Mouse (Mus musculus): ENCODE data around the gene Slc39a10.

Slc39a10 gene

DNA sequence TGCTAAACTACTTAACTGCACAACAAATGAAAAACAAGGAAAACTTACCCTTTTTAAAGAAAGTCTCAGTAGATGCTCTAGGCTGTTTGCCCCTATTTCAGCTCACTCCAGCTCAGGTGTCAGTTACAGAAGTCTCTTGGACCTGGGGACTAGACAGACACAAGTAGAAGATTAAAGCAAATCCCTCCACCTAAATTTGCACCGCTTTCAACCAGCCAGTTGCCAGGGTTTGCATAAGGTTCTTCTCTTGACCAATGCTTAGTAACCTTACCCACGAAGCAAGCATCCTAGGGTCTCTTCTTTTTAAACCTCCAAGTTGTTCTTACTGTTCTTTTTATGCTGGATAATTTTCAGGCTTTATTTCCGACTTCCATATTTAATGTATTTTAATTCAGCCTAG is at the start of gene Slc39a10:
Gene Slc39a10 (minus strand): TSS at position 101 of the 400 bp plus-strand sequence.
- no peak for DNase-seq (ENCODE audit: extremely low read depth, low read depth)

DNA sequence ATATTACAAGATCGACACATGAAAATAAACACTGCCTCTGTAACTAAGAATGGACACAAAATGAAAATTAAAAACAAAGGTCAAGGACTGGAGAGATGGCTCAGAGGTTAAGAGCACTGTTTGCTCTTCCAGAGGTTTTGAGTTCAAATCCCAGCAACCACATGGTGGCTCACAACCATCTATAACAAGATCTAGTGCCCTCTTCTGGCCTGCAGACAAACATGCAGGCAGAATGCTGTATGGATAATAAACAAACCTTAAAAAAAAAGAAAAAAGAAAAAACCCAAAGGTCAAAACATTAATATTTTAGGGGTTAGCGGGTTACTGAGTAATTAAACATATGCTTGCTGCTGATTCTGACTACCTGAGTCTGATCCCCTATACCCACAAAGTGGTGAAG is 46.6 kb upstream of the Slc39a10 start:
- no peak for DNase-seq (ENCODE audit: extremely low read depth, low read depth)

DNA sequence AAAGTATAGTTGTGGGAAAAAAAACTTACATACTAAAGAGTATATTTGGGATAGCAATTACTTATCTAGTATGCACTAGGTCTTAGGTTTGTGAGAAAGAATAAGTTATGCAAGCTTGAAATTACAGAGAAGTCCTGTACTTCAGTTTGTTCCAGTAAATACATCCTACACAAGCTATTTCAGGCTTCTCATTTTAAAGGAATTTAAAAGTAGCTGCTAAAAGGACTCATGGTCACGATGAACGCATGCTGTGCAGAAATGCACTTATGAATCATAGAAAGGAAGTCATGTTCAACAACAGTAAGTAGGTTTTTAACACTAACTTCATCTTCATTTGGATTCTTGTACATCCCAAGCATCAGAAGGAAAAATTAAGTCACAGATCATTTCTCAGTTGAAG is 45.0 kb upstream of the Slc39a10 start:
- DNase-seq (ENCODE audit: extremely low read depth, low read depth): no peak

DNA sequence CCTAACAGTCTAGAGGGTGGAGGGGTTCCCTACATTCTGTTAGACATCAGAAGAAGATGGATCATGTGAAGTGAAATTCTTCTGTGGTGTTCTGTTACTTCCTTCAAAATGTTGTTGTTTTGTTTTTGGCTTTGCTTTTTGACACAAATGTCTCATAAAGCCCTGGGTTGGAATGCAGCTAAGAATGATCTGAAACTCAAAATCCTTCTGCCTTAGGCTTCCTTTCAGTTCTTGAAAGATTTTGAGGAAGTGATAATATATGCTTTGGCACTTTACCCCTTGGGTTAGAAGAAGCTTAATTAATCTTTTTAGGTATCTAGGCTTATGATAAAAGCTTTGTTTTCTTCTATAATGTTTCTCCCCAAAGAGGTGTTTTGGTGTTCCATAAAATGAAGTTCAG is 34.5 kb upstream of the Slc39a10 start:
- no peak for DNase-seq (ENCODE audit: extremely low read depth, low read depth)

DNA sequence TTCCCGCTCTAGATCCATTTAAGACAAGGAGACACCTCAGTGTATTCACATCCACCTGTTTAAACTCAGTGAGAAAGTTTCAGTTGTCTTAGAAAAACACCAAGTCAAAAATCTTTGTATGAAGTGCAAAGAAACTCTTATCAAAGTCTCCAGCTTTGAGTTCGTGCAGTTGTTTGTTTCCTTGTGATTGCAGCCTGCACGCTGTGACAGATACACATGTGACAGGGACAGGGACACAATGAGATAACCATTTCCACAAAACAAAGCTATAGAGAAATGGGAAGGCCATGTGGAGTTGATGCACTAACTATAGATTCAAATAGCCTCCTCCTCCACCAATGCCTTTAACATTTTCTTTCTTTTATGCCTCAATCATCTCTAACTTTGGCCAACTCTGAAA is 33.6 kb upstream of the Slc39a10 start:
- peak; percentile 12 for DNase-seq (ENCODE audit: extremely low read depth, low read depth)

DNA sequence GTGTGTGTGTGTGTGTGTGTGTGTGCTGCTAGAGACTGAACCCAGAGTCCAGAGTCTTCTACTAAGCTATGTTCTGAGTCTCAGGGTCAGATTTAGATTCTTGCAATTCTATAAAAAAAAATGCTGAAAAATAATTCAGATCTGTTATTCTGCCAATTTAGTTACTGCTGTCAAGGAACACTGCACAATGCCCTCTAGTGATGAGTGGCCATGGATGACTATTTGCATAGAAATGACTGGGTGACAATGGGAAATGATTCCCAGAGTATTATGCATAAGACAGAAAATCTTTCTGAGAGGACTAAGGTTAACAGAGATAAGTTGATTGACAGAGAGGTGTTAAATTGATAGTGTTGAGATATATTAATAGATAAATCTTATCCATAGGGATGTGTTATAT is 32.3 kb upstream of the Slc39a10 start:
- no peak for DNase-seq (ENCODE audit: extremely low read depth, low read depth)

DNA sequence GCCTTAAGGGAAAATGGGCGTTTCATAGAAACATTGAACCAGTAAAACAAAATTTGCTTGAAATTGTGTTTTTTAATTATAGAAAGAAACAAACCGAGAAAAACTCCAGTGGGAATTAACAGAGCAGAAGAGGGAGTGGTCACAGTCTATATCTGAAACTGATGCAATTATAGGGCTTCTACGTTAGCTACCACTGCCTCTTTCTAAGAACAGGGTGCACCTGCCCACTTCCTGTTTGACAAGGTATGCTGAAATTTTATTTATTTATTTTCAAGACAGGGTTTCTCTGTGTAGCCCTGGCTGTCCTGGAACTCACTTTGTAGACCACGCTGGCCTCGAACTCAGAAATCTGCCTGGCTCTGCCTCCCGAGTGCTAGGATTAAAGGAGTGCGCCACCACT is 30.3 kb upstream of the Slc39a10 start:
- no peak for DNase-seq (ENCODE audit: extremely low read depth, low read depth)

DNA sequence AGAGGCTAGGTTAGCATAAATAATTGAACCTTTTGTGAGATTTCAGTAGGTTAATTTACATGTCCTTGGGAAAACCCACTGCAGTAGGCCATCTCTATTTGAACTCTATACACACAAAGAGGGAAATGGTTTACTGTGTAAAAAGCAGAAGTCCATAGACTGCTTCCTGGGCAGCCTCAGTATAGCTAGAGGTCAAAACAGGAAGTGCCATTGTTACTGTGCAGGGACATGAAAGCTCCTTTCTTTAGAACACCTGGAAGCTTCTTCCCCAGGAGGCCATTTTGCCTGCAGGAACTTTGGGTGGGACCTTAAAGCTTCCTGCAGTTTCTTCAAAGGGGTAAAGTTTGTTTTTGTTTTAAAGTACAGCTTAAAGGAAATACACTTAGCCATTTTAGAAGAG is 29.0 kb upstream of the Slc39a10 start:
- DNase-seq (ENCODE audit: extremely low read depth, low read depth): peak; percentile 56

DNA sequence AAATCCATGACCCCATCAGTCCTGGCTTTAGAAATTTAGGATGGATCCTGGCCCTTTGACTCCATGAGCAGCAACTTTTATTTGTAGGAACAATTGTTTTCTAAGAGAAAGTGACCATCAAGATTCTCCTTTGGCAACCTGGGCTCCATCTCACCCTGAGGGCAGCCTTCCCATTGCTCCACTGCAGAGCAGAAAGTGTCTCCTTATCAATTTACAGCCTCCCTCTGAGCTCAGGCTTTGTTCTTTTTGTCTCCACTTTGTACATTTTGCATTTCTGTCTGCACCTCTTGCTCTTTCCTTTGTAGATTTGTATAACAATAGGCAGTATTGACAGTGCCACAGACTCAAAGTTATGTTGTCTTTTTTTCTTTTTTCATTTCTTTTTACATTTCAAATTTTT is 23.6 kb upstream of the Slc39a10 start:
- no peak for DNase-seq (ENCODE audit: extremely low read depth, low read depth)

DNA sequence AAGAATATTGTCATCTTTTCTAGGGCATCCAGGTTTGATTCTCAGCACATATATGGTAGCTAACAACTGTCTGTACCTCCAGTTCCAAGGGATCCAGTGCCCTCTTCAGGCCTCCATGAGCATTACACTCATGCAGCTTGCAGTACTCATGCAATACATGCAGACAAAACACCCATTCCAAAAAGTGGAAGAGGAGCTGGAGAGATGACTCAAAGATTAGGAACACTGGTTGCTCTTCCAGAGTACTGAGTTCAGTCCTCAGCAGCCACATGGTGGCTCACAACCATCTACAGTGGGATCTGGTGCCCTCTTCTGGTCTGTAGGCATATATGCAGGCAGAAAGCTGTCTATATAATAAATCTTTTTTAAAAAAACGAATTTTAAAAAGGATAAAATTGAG is 21.7 kb upstream of the Slc39a10 start:
- no peak for DNase-seq (ENCODE audit: extremely low read depth, low read depth)

DNA sequence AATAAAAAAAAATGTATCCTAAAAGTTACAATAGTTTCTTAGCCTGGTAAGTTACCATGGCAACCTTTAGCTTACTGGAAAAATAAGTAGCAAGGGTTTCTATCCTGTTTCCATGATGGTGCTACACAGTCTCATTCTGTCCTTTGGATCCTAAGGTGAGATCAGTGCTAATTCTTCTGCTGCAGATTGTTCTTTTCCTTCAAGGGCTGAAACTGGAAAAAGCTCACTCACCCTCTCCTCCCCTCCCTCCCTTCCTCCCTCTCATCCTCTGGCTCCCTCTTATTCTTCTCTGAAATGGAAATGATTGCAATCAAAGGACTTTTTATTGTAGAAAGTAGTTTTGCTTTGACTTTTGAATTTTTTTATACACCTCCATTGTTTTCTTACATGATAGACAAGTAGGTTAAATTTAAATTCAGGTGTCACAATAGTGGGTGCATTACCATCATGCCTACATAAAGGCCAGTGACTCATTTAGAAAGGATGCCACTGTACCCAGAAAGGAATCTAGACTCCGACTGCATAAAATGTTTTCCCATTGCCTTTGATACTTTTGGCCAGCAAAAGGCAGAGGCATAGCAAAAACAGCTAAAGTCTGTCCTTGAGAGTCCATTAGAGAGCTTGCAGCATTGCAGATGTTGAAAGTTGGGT is 20.0 kb upstream of the Slc39a10 start:
- no peak for DNase-seq (ENCODE audit: extremely low read depth, low read depth)

DNA sequence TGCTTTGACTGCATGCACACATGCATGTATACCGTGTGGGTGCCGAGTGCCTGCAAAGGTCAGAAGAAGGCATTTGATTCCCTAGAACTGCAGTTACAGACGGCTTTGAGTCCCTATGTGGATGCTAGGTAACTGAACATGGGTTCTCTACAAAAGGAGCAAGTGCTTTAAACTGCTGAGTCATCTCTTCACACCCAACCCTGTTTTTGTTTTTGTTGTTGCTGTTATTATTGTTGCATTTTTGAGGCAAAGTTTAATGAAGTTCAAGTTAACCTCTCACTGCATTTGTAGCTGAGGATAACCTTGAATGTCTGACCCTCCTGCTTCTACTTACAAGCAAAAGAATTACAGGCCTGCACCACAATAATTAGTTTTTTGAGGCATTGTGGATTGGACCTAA is 17.5 kb upstream of the Slc39a10 start:
- no peak for DNase-seq (ENCODE audit: extremely low read depth, low read depth)

DNA sequence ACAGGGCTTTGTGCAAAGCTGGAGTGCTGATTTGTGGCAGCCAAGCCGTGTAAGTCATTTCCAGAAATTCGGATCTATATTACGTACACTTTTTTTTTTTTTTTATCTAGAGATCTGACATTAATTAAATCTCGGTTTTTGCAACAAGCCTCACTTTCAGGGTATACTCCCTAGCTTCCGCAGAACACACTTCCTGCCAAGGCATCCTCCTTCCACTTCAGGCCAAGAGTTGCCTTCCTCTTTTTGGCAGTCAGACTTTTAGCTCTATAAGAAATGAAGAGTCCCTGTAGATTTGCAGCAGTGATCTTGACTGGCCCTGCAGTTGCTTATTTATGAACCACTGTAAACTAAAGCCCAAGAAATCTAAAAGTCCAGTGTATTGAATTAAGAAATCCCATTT is 13.1 kb upstream of the Slc39a10 start:
- DNase-seq (ENCODE audit: extremely low read depth, low read depth): no peak

DNA sequence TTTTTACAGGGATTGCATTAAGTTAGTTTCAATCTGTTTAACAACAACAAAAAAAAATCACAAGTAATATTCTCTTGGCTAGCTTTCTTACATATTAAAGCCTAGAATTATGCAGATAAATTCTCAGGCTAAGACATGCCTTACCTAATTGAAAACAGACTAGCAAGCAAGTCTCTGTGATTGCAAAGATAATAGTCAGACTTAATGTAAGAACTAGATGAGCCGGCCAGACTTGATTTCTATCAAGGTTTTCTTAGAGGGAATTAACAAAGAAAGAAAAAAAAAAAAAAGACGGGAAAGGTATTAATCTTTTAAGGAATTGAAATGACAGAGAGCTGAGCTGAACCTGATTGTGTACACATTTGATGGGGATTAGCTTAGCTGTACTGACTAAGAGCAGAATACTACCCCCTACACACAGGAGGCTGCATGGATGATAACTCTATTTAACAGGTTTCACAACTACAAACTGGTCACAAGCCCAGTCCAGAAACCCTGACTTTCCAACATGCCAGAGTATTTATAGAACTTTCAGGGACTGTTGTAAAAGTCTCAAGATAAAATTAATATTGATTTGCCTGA is 9.5 kb upstream of the Slc39a10 start:
- DNase-seq (ENCODE audit: extremely low read depth, low read depth): no peak

DNA sequence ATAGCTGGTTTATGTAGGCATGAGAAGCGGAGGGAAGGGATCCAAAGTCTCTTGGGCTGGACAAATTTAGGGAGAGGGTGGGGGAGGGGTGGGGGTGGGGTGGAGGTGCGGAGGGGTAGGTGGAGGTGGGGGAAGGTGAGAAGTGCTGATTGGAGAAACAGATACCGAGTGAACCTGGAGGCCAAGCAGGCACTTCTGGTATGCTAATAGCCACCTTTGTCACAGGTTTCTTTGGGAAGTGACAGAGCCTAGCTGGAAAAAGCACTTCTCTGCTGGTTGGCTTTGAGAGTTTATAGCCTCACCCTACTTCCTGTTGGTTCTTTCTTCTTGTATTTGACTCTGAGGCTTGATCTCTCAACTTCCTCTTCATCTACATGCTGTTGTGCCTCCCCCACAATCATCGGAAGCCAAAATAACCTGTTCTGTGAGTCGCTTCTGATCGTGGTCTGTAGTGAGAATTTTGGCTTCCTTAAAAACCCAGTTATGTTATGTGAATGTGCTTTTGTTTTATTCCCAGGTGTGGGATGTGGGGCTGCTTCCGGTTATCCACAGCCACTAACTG is 1.7 kb upstream of the Slc39a10 start:
- no peak for DNase-seq (ENCODE audit: extremely low read depth, low read depth)

DNA sequence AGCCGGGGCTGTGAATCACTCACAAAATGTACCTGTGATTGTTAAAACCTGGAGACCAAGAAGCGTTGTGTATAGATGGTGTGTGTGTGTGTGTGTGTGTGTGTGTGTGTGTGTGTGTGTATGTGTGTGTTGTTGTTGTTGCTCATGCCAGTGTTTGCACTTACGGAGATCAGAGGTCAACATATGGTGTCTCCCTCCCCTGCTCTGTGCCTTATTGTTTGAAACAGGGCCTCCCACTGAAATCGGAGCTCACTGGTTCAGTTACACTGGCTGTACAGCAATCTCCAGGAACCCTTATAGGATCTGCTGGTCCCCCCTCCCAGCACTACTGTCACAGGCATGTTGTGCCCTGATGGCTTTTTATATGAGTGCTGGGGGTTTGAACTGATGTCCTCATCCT is 3.9 kb downstream of the Slc39a10 start:
- DNase-seq (ENCODE audit: extremely low read depth, low read depth): no peak

DNA sequence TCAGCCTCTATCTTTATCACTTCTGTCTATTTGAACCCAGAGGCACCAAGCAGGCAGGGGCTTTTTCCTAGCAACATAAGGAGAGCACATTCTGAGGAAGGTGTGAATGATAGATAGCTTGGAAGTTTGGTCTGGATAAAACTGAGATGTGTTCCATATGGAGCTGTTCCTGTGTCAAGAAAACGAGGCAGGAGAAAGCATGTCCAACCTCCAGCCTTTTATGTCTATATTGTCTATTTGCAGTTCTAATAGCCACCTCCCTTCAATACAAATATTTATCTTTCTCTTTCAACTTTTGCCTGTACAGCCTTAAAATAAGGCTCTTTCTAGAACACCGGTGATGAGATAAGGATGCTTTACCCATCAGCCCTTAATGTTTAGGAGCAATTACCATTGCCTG is 4.3 kb downstream of the Slc39a10 start:
- DNase-seq (ENCODE audit: extremely low read depth, low read depth): no peak

DNA sequence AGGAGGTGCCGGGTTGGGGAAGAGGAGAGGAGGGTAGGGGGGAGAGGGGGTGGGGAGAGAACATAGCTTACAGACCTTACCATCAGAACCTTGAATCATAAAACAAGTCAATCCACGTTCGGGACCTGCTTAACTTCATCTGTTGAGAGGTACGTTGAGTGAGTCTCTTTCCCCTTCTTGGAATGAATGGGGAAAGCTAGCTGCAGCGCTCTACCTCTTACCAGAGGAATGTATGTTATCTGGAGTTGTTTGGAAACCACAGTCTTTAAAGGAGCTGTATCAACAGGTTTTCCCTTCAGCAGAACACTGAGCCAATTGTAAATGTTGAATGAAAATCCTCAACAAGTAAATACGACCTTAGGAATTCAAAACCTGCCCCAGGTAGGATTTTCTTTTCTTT is 4.7 kb downstream of the Slc39a10 start:
- no peak for DNase-seq (ENCODE audit: extremely low read depth, low read depth)

DNA sequence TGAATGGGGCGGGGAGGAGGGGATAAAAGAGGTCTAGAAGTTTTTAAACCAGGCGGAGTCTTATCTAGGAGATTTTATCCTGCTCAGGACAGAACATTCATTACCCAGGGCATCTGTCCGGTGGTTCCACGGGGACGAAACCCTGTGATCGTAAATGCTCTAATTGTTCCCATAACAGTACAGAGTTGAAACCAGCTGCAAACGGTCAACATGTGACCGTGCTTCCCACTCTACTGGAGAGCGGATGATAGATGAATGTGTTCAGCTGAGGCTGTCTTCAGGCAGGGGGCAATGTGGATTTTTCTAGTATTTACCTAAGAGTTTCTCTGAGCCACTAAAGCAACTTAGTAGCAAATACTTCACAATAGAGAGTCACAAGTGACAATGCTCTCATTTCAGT is 6.6 kb downstream of the Slc39a10 start:
- no peak for DNase-seq (ENCODE audit: extremely low read depth, low read depth)

DNA sequence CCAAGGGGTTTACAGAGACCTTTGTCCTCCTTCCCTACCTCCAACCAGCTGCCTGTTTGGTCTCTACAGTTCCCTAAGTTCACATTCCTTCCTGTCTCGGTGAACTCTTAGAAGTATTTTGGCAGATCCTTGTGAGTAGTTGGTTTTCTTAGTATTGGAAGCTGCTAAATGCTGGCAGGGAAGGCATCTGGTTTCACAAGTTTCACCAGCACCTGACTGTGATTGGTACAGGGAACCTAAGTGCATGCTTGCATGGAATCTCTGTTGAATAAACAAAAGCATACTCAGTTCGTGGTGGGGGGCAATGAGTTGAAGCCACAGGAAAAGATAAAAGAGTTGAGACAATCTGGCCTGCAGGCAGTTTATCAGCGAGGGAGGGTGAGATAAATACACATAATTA is 7.4 kb downstream of the Slc39a10 start:
- DNase-seq (ENCODE audit: extremely low read depth, low read depth): no peak

DNA sequence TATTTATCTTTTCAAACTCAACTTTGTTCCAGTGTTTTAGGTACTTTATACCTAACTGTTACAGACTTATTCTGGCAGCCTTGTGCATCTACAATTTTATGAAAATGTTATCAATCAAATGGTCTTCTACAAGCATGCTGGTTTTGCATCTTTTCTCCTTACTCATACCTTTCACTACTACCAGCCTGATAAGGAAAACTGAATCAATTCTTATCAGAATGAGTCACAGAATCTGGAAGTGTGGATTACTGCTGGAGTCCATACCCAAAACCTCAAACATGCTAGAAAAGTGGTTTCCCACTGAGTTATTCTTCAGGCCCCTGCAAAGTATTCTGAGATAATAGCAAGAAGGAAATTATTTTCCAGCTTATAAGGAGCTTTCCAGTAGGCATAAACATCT is 12.7 kb downstream of the Slc39a10 start:
- no peak for DNase-seq (ENCODE audit: extremely low read depth, low read depth)

DNA sequence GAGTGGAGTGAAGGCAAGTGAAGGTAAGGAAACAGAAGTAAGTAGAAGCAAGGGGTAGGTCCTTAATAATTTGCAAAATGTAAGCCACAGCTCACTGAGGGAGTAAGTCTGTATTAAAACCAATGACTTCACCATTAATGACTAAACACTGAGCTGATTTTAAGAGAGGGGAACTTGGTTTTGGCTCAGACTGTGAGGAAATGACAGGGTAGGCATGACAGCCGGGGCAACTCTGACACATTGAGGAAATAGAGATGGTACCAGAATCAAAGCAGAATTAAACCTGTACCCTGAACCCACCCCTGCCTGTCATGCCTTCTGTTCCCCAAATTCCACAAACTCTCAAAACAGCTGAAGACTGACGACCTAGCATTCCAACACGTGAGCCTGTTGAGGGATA is 18.9 kb downstream of the Slc39a10 start:
- no peak for DNase-seq (ENCODE audit: extremely low read depth, low read depth)

DNA sequence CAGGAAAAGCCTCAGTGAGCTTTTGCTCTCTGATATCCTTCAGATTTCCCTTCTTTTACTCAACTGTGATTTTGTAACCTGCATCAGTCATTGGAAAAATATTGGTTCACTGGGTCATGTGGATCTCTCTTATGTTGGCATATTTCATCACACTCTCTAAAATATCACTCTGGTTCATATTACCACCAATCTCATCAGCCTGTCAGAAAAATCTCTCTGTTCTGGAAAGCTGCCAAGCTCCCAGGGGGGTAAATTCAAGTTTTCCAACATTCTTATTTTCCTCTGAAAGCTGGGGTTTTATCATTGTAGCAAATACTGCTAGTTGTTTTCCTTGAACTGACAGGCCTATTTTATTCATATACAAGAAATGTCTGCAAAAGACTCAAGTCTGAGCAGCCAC is 22.9 kb downstream of the Slc39a10 start:
- DNase-seq (ENCODE audit: extremely low read depth, low read depth): no peak
